Mouse (Mus musculus) monocyte, adult 2 months (primary cell): ENCODE data around the gene Gm48551.

Experiments used
- DNase-seq, 2 experiments: peaks; one replicate each; pipeline ENCODE4 v3.0.0; 2022; ENCODE audit warnings: low spot score in 2 of 2, low read depth in 1 of 2

Gm48551 gene

DNA sequence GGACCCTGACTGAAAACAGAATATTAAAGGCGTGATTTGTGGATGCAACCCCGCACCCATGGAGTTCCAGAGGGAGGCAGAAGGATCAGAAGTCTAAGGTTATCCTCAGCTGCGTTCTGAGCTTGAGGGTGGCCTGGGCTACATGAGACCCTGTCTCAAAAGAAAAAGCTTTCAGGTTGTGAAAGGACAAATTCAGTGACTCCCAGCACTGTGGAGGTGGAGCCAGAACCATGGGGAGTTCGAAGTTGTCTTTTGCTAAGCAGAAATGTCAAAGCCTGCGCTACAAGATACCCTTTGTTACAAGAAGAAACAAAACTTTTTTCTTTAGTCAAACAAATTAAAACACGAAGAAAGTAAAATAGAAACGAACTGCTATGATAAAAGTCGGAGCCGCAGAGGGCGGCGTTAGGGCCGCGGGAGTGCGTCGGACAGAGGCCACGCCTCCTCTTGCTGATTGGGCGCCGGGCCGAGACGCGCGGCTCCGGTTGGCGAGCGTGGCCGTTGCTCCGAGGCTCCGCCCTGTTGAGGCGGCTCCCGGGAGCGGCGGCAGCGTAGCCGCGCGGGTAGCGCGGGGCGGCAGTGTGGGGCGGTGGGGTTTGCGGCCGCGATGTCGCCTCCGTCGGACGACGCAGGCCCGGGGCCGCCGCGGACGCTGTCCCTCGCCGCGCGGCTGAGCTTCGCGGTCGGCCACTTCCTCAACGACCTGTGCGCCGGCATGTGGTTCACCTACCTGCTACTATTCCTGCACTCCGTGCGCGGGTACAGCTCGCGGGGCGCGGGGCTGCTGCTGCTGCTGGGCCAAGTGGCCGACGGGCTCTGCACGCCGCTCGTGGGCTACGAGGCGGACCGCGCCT is 27.0 kb upstream of the Gm48551 start, which contains the start of gene Mfsd12:
TSS of gene Mfsd12 (plus strand) at position 501 of the 854 bp plus-strand sequence.
- DNase-seq: peak; percentile 64 to 72

GRCm38 (mm10) chr10:81358209-81358608 is 26.1 kb upstream of the Gm48551 start:
- DNase-seq: no peak

- peak in 1 of 2 experiments; percentile 48 for DNase-seq
These were observed 25.4 kb upstream of the Gm48551 start for GRCm38 (mm10) chr10:81358841-81359240.

GRCm38 (mm10) chr10:81360721-81361120 is 23.5 kb upstream of the Gm48551 start:
- DNase-seq: no peak

DNA sequence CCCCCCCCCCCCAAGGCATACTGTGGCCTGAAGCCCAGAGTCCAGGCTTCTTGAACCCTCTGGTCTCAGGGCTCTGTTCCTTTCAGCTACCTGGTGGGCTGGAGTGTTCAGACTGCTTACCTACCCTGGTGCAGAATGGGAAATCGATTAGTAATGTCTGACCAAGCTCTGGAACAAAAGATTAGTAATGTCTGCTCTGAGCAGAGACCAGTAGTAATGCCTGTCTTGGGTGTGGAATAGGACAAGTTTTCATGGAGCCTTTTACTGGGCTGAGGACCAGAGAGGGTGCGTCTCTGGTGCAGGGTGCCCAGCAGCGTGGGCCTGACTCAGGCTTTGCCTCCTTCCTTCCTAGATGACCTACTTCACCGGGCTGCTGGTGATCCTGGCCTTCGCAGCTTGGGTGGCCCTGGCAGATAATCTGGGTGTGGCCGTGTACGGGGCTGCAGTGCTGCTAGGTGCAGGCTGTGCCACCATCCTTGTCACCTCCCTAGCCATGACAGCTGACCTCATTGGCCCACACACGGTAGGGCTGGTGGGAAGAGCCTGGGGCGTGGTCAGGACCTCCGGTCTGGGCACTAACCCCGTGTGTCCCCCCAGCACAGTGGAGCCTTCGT is 21.8 kb upstream of the Gm48551 start:
- no peak for DNase-seq

- DNase-seq: no peak
These were observed 20.6 kb upstream of the Gm48551 start for GRCm38 (mm10) chr10:81363436-81364346.

- DNase-seq: no peak
These were observed 19.6 kb upstream of the Gm48551 start for GRCm38 (mm10) chr10:81364666-81365065.

- no peak for DNase-seq
These were observed 19.2 kb upstream of the Gm48551 start for GRCm38 (mm10) chr10:81365073-81365472.

GRCm38 (mm10) chr10:81365672-81366476 is 18.4 kb upstream of the Gm48551 start, which contains the start of gene 4930404N11Rik:
TSS of gene 4930404N11Rik (minus strand) at chr10:81365816.
- DNase-seq: peak in 1 of 2 experiments; percentile 44

DNA sequence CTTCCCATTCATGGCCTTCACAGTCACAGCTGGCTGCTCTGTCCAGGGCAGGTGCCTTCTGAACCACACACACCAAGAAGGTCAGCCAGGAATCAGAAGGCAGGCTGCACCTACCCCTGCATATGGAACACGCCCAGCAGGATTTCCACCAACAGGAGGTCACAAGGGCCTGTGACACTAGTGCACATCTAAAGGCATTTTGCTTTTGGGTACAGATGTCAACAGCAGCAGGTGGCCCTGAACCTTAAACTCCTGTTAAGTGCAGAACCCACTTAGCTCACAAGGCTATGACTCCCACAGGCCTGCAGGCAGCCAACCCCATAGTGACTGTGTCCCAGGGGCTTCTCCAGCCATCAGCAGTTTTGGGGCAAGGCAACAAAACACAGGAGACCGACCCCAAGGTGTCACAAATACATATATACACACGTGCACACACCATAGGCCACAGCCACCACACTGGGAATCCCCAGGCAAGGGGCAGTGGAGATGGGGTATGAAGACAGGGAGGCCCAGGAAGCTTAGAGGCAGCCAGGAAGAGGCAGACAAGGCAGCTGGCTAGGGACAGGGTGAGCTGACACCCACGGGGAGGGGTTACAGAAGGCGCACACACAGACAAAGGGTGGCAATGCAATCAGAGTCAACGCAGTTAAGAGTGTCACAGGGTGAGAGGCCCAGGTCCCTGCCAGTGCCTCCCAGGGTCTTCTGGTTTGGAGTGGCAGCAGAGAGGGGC is 17.6 kb upstream of the Gm48551 start:
- no peak for DNase-seq

GRCm38 (mm10) chr10:81367207-81367495 is 17.1 kb upstream of the Gm48551 start:
- DNase-seq: no peak

DNA sequence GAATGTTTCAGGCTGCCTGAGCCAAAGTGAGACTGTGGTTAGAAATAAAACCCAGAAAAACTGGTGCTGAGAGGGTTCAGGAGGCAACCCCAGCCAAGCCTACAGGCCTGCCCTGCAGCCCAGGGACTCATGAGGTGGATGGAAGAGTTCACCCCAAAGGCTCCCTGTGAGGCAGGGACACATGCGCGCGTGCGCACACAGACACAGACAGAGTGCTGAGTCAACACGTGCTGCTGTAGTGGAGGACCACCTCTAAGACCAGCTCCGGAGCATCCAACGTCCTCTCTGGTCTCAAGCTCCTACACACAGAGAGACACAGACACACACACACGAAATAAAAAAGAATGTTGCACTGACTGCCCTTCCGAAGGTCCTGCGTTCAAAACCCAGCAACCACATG is 8.9 kb upstream of the Gm48551 start:
- DNase-seq: no peak

GRCm38 (mm10) chr10:81376561-81377361 is 7.5 kb upstream of the Gm48551 start:
- DNase-seq: no peak

DNA sequence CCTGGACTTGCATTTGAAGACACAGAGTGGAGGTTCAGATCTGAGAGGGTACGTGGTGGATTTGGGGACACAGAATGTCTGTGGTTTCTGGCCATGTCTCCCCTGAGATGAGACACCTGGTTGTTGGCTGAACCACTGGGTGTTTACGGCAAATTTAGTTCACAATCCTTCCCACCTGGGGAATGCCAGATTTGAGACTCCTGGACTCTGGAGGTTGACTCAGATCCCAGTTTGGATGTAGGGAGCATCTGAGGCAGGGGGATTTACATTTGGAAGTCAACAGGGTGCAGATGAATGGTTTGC is 7.0 kb upstream of the Gm48551 start:
- no peak for DNase-seq

- DNase-seq: no peak
These were observed 6.3 kb upstream of the Gm48551 start, which contains the start of gene Fzr1 for GRCm38 (mm10) chr10:81377793-81378552. TSS of gene Fzr1 (minus strand) at chr10:81378516.

GRCm38 (mm10) chr10:81378553-81379182 is 5.6 kb upstream of the Gm48551 start:
- DNase-seq: peak; percentile 100

DNA sequence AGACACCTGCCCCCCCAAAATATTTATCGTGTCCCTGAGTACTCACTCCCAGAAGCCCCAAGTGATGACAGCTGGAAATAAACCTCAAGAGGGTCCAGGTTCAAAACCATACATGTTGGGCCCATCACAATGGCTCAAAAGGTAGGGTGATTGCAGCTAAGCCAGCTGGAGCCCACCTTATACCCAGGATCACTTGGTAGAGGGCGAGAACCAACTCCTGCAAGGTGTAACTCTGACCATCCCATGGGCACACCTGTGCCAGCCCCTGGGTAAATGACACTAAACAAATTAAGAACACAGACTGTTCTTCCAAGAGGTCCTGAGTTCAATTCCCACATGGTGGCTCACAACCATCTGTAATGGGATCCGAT is 5.1 kb upstream of the Gm48551 start:
- no peak for DNase-seq

DNA sequence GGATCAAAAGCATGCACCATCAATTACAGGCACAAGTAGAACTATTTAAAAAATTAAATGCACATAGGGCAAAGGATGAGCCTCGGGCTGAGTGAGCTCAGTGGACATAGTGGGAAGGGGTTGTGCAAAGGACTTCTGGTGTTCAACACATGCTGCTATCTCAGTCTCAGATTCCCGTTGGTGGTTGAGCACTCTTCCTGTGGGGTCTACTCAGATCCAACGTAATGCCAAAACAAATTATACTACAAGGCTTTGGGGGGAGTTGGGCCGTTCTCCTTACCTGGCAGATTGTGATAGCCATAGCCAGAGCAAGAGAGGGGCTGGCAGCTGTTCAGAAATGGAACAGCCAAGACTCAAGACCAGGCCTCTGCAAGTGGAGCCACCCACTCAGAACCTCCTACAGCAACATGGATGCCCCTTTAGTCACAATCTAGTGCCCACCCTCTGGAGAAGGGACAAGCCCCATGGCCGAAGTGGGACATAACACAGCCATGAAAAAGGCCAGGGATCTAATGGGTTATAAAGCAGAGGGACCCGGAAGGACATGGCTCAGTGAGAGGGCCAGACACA is 4.4 kb upstream of the Gm48551 start:
- DNase-seq: no peak
